Mouse (Mus musculus) natural killer cell, adult 2 months (primary cell): ENCODE data around the gene Thra.
A peak's percentile ranks its signal among the peaks of the same experiment; 100 is the strongest.

Experiments
- DNase-seq, 2 experiments: peaks; one replicate each; pipeline ENCODE4 v3.0.0; 2022; ENCODE audit warnings: low spot score in 2 of 2

The Thra gene

DNA sequence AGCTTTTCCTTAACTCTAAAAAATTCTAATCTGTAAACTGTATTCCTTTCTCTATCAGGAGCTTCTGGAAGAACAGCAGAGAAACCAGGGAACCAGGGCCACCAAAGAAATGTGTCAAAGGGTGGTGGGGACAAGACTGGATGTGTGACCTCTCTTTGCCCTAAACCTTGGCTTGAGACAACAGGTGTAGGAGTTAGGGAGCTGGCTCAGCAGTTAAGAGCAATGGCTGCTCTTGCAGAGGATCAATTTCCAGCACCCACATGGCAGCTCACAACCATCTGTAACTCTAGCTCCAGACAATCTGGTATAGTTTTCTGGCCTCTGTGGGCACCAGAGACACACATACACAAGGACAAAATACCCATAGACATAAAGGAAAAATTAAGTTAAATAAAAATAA is 37.5 kb downstream of the Thra start:
- DNase-seq = no peak

DNA sequence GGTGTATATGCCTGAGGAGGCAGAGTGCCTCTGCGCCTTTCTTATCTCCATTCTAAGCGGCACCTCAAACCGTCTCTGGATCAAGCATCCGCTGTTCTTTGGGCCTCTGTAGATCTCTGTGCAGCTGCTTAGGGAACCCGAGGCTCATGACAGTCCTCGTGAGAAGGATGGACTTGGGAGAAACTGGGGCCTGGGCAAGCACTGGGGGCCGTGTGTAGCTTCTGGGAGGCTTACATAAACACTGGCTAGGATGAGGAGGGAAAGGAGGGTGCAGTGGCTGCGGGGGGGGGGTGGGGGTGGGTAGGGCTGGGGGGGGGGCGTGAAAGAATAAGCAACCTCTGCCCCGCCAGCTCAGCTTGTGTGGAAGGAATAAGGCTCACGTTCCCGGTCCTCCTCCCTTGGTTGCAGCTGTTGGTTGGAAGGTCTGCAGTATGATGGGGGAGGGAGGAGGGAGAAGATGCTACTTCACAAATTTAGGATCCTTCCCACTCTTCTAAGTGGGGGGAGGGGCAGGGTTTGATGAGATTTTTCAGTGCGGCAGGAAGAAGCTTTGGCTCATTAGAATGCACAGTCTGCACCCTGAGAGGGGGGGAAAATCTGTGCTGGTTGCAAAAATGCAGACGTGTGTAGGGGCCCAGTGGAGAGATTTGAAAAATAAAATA is 41.5 kb downstream of the Thra start:
- no peak for DNase-seq

- no peak for DNase-seq
Observed at GRCm38 (mm10) chr11:98782651-98783235, 42.3 kb downstream of the Thra start.

- peak; percentile 71 to 82 for DNase-seq
Observed at GRCm38 (mm10) chr11:98783236-98783696, 42.8 kb downstream of the Thra start.

DNA sequence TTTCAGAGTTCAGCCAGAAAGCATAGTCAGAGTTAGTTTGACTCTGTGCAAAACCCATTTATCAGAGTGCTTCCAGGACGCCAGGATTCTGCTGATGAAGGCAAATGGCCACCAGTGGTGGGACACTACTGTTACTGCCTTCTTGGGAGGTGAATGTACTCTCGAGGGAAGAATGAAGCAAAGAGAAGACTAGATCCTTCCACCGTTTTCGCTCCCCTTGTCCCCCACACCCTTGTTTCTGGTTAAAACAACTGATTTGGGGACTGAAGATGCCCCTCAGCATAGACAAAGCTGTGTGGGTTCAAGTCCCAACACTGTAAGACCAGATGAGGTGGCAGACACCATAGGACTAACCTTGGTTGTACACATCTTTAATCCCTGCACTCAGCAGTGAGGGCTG is 43.7 kb downstream of the Thra start:
- no peak for DNase-seq

DNA sequence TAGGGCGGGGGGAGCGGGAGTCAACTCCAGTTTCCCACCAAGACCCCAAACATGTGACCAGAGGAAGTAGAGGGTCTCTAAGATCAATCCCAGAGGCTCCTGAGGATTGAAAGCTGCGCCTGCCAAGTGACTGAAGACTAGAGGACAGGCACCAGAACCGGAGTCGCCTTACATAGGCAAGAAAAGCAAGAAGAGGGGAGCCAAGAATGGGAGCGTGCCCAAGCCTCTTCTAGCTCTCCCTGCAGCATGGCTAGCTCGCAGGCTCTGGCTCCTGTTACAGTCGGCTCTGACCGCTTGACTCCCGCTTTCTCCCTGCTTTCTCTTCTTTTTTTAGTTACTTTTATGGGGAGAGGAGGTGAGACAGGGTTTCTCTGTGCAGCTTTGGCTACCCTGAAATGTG is 44.8 kb downstream of the Thra start:
- no peak for DNase-seq

- peak in 1 of 2 experiments; percentile 59 for DNase-seq
Observed at GRCm38 (mm10) chr11:98785772-98786281, 45.4 kb downstream of the Thra start.

GRCm38 (mm10) chr11:98786359-98787214 is 46.1 kb downstream of the Thra start:
- peak; percentile 89 to 91 for DNase-seq

- DNase-seq = no peak
Observed at GRCm38 (mm10) chr11:98787229-98787628, 46.8 kb downstream of the Thra start.

- DNase-seq = no peak
Observed at GRCm38 (mm10) chr11:98787691-98788090, 47.3 kb downstream of the Thra start.

DNA sequence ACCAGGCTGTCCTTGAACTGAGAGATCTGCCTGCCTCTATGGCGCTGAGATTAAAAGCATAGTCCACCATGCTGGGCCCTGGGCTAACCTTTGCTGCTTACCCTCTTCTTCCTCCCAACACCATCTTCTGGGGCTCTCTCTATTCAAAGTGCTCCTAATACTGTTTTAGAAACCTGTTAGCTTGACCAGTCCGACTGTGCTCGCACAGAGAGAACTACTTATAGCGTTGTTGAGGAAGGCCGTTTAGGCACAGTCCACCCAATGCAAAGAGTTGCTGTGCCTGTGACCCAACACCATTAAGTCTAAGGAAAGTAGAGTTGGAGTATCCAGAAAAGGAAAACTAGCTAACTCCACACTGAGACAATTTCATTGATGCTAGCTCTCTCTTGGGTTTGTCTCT is 47.7 kb downstream of the Thra start:
- DNase-seq = no peak

DNA sequence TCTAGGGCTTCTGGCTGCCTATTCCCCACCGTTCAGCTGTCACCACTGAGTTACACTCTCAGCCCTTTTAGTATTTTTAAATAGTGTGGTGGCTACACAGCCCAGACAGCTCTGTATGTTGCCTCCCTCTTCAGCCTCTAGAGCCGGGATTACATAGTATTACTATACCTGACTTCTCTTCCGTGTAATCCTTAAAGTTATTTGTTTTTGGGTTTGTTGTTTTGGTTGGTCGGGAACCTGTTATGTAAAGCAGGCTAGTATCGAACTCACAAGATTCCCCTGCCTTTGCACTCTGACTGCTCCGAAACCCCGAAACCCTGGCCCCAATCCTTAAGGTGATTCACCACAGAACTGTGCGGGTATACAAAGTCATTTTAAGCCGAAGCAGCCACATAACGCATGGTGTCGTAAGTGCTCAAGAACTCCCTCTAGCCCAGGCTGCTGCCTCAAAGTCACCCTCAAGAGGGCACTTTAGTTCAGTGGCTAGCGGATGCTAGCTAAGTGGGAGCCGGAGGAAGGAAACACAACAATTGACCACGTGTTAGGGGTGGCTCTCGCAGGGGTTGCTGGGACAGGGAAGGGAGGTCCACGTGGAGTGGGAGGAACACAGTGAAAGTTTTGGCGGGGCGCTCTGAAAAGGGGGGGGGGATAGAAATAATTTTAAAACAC is 48.2 kb downstream of the Thra start:
- peak; percentile 87 to 90 for DNase-seq

GRCm38 (mm10) chr11:98789219-98789807 is 48.9 kb downstream of the Thra start:
- no peak for DNase-seq

GRCm38 (mm10) chr11:98789824-98790223 is 49.4 kb downstream of the Thra start:
- DNase-seq = no peak

DNA sequence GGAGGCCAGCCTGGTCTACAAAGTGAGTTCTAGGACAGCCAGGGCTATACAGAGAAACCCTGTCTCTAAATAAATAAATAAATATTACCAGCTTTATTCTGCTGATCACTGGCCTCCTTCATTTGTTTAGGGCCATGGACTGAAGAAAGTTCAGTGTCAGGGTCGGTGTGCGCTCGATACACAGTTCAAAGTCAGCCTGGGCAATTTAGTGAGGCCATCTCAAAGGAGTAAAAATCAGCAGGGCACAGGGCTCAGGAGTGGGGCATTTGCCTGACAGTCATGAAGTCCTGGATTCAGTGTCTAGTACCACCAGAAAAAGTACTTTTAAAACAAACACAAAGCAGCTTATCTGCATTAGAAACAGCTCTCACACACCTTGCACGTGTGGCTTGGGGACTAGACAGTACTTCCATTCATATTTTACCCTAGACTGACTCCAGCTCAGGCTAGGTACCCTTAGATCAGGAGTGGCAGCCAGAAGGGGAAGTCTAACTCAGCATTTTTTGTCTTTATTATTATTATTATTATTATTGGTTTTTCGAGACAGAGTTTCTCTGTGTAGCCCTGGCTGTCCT is 50.3 kb downstream of the Thra start:
- no peak for DNase-seq

- DNase-seq = no peak
Observed at GRCm38 (mm10) chr11:98791448-98791847, 51.0 kb downstream of the Thra start.

DNA sequence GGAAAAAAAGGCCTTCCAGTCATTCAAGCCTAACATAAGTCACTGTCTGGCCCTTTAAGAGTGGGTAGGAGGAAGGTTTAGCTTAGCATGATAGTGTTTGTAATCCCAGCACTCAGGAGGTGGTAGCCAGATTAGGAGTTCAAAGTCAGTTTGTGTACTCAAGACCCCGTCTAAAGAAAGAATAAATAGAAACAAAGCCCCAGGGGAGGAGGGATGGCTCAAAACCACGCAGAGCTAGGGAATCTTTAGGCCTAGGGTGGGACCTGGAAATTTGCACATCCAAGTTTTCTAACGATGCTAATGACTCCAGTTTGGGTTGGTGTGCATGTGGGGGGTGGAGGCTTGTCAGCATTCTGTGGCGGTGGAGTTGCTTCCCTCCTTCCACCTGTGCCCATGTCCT is 51.6 kb downstream of the Thra start:
- no peak for DNase-seq

DNA sequence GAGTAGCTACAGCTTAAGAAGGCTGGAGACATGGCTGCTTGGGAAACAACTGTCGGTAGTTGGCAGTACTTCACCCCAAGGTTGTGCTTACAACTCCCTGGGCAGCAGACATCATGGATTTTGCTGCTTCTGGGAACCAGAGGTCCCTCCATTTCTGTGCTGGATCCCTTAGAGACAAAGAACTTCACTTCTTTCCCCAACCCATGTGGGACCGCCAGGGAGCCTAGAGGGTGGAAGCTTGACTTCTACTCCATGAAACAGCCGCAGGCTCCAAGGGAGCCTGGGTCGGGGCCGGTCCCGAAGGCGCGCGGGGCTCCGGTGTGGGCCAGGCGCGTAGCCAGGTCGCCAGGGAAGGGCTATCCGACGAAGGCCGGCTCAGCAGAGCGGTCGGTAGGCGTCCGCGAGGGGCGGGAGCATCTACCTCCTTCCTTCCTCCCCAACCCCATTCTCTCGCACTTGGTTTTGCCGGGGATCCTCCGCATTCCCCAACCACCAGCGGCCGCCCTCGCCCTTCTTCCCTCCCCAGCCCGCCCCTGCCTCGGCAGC is 54.1 kb downstream of the Thra start:
- DNase-seq = peak in 1 of 2 experiments; percentile 41

DNA sequence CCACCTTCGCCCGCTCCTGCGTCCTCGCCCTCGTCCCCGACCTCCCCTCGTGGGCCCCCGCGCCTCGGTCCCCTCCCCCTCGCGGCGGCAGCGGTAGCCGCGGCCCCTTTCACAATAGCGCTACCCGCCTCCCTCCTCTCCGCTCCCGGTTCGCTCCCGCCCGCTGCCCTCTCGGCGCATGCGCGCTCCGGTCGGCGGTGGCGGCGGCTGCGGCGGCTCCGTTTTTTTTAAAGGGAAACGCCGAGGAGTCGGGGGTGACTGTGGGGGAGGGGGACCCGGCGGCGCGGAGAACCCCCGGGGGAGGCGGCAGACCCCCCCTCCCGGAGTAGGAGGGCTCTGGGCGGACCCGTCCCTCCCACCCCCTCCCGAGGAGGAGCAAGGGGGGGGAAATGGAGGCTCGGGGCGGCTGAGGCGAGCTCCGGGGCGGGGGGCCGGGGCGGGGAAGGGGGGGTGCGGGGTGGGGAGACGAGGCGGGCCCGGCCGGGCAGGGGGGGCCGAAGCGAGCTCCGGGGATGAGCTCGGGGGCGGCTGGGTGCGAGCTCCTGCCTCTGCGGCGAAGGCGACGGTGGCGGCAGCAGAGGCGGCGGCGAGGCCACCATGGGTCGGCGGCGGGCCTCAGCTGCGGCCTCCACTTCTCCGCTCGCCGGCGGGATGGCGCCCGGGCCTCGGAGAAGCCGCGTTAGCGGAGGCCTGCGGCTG is 54.7 kb downstream of the Thra start, which contains the start of gene Msl1:
TSS of gene Msl1 (plus strand) at position 502 of the 699 bp plus-strand sequence.
- peak; percentile 76 to 82 for DNase-seq
